Mouse (Mus musculus) bone marrow, adult 2 months (tissue): Measurements from ENCODE around the gene Pacrg.

Experiments used
- CTCF ChIP-seq: fragments of 200-500 bp; IDR thresholded peaks from 2 replicates; pipeline ENCODE4 v1.5.1; 2011; ENCODE audit warnings: low read length, control low read depth; ENCODE audit not compliant: control insufficient read depth, insufficient read depth
- POLR2A ChIP-seq: fragments of 200-500 bp; IDR thresholded peaks from 2 replicates; pipeline ENCODE4 v1.6.1; 2011; ENCODE audit warnings: low read depth, mild to moderate bottlenecking, control low read depth, low read length, borderline replicate concordance; ENCODE audit not compliant: control insufficient read depth

DNA sequence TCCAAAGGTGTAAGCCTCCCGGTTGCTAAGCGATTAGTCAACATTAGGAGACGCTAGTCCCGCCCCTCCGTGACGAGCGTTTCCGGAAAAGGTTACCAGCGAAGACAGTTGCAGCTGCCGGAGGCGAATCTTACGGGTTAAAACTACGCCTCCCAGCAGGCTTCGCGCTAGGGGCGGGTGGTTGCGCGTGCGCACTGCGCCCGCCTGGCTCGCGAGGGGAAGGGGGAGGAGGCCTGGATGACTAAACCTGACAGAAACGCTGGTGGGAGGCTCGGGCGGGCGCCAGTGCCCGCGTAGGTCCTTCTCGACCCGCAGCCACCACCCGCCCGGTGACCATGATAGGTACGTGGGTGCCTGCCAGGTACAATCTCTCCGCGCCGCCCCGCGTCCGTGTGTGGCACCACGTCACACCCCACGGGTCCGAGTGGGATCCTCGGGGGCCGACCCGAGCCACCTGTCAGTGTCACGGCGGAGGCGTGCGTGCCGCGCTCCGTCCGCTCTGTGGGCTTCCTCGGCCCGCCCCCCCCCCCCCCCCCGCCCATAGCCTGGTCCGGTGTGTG, at the start of gene Pacrg, which contains the start of gene Prkn:
- 0 out of 2 replicates have a peak, but pooled peaks have one; percentile 22 for TF ChIP-seq POLR2A
- no peak for TF ChIP-seq CTCF
